Mouse (Mus musculus): ENCODE data around the gene Arhgef28.

Arhgef28 gene

DNA sequence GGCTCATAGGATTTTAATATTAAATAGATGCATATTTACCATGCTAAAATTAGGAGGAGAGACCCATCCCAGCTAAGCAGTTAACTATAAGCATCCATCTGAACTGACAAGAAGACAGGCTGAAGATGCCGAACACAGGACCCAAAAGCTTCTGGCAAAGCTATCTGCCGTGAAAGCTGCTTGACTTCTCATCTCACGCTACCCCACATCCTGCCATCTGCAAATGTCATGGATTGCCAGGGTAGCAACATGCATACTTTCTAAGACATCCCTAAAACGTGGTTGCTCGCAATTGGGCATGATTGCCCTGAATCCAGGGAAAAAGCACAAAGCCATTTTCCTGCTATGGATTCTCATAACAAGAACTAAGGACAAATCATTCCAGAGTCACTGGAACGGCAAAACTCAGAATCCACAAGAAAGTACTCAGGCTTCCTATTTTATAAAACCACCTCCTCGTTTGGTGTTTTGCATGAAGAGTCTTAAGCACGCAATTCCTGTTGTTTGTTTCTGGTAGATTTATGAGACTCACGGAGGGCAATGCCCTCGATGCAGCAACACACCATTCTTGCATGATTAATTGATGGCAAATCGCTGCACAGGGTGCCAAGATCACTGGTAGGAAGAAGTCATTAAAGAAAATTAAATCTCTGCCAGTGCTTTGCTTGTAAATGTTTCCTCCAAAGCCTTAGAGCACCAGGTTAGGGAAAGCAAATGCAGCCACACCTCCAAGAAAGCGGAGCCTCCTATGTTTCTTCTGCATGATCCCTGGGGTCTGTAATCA lies 287.9 kb downstream of the Arhgef28 start:
- DNase-seq (ENCODE audit: low read depth, low spot score): no peak

- DNase-seq (ENCODE audit: low read depth, low spot score): no peak
These were observed 295.2 kb downstream of the Arhgef28 start for GRCm38 (mm10) chr13:97911013-97911412.

- DNase-seq (ENCODE audit: low read depth, low spot score): no peak
These were observed 303.4 kb downstream of the Arhgef28 start for GRCm38 (mm10) chr13:97902821-97903220.

DNA sequence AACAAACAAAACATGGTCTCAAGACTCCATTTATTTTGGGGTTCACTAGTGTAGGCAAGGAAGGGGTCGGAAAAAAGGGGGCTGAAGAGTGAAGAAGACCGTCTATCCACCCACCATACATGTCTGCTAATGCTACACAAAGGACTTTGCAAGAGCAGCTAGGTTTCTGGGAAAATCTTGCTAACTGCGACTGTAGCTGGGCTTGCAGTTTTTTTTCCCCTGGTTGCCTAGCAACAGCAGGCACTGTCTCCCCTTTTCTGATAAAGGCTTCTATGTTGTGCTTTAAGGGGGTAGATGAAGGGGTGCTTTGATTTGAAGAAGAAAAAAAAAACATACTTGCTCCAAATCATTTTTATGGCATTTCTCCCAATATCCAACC lies 305.9 kb downstream of the Arhgef28 start:
- DNase-seq (ENCODE audit: low read depth, low spot score): no peak

- DNase-seq (ENCODE audit: low read depth, low spot score): no peak
These were observed 306.4 kb downstream of the Arhgef28 start for GRCm38 (mm10) chr13:97899604-97900379.

- DNase-seq (ENCODE audit: low read depth, low spot score): no peak
These were observed 307.6 kb downstream of the Arhgef28 start for GRCm38 (mm10) chr13:97898590-97898989.

- DNase-seq (ENCODE audit: low read depth, low spot score): no peak
These were observed 313.0 kb downstream of the Arhgef28 start for GRCm38 (mm10) chr13:97893031-97893825.

- no peak for DNase-seq (ENCODE audit: low read depth, low spot score)
These were observed 314.0 kb downstream of the Arhgef28 start for GRCm38 (mm10) chr13:97892089-97892884.

GRCm38 (mm10) chr13:97888046-97888445 lies 318.2 kb downstream of the Arhgef28 start:
- DNase-seq (ENCODE audit: low read depth, low spot score): no peak

DNA sequence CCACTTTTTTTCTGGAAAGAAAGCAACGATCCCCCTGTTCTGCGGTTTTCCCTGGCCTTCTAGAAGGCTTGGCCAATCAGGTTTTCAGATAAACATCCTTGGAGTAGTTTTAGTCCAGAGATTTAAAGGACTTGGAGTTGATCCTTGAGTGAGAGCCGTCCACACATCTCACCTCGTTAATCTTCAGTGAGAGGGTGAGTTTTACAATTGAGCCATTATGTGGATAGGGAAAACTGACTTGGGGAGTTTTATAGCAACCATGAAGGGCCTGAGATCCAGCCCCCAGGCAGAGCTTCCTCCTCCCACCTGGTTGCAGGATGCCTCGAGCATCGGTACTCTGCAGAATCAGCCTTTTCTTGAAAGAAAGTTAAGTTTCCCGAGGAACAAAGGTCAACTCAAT lies 318.7 kb downstream of the Arhgef28 start:
- DNase-seq (ENCODE audit: low read depth, low spot score): no peak

DNA sequence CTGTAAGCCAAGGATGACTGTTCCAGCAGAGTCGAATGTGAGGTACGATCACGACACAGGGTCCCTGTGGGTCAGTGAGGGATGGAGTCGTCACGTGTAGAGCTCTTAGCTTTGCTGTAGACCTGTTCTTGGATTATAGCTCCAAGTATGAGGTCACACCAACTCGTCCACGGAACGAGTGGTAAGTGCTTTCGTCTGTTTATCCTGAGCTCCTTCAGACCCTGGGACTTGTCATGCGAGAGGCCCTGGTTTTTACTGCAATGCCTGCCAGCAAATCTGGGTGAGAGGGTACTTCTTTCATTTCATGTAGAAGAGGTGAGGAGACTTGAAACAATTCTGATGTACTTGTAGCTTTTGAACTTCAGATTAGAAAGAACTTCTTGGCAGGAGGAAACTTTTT lies 322.6 kb downstream of the Arhgef28 start:
- DNase-seq (ENCODE audit: low read depth, low spot score): no peak

DNA sequence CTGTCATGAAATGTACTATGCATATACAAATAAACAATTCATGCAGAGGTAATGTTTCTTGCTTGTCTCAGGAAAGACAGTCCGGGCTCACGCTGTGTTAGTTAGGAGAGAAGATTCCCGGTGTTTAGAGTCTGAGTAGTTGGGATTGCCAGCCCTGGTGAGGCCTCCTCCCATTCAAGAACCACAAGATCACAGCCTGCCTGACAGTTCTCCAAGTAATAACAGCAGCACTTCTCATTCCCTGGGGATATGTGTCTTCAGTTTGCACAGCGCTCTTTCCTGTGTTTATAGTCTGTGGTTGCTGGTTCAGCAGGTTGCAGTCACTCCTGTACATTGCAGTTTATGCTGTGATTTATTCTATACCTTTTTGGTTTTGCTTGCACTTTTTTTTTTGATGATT lies 329.8 kb downstream of the Arhgef28 start:
- DNase-seq (ENCODE audit: low read depth, low spot score): no peak

DNA sequence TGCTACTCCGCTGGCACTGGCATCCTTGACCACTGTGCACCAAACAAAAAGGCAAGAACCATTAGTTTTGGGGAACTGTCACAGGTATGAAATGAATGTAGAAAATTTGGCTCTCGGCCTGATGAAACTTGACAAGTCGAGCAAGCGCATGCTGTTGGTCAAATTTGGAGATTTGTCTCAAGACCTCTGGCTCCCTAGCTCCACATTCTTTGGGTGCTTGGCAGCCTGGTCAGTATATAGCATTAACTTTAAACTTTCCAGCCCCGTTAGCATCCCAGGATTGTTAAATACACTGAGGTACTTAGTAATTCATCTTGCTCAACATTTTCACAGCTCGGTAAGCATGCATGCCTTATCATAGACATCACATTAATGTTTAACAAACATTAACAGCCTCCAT lies 330.2 kb downstream of the Arhgef28 start:
- DNase-seq (ENCODE audit: low read depth, low spot score): no peak

DNA sequence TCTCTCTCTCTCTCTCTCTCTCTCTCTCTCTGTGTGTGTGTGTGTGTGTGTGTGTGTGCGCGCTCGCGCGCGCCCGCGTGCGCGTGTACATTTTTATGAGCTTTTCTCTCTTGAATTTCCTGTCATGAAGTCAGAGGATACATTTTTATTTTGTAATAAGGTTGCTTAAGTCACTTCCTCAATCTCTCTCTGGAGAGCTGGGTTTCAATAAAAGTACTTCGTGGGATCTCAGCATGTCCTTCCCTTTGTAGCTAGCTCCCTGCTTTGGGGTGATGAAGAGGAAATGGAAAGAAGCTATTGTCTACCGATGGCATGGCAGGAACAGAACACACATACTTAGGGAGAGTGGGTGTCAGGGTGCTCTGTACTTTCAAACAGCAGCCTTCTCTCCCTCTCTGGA lies 336.8 kb downstream of the Arhgef28 start:
- DNase-seq (ENCODE audit: low read depth, low spot score): no peak

- no peak for DNase-seq (ENCODE audit: low read depth, low spot score)
These were observed 338.8 kb downstream of the Arhgef28 start for GRCm38 (mm10) chr13:97867322-97867962.

- no peak for DNase-seq (ENCODE audit: low read depth, low spot score)
These were observed 347.2 kb downstream of the Arhgef28 start for GRCm38 (mm10) chr13:97859071-97859470.

DNA sequence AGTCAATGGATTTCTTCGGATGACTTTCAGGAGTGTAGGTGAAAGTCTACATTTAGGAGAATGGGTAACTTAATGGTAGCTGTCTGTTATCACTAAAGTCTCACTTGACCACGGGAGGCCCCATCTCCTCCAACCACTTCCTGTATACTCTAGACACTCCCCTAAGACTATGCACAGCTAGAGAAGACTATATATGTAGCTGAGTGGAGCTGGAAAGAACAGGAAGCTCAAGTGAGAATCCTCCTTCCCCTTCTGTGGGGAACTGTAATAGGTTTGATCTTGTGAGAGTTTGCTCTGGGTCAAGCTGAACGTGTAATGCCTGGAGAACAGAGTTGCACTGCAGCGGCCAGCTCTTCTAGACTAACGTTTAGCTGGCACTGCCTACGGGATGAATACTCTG lies 348.4 kb downstream of the Arhgef28 start:
- no peak for DNase-seq (ENCODE audit: low read depth, low spot score)

DNA sequence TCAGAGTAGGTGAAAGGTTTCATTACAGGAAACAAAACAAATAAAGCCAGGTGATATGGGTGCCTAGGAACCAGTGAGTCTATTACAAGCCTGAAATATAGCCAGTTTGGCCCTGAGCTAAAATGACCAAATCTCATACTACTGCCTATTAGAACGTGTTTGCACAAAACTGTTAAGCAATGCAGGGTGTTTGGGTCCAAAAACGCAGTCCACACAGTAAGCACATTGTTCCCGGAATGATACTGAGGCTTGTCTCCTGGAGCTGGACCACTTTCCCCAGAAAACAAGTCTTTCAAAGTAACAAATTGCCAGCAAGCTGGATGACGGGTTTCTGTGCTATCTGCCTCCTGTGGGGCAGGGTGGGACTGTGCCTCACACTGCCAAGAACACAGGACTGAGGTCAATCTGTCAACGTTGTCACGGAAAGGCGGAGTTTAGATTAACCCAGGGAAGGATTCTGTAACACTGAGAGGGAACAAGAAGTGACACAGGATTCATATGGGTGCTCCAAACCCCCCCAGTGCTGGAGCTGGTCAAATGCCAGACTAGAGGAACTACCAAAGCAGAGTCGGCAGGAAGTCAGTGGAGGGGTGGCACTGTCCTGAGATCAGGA lies 352.8 kb downstream of the Arhgef28 start:
- no peak for DNase-seq (ENCODE audit: low read depth, low spot score)

All from WW6 (cell line).